Mouse (Mus musculus): ENCODE measurements at regions not wholly inside any gene's neighbourhood (a gene's known extent, or its start where the extent isn't known, plus 50 kb on each side); places are given as distances from the start of the nearest gene placed in this dataset.

DNA sequence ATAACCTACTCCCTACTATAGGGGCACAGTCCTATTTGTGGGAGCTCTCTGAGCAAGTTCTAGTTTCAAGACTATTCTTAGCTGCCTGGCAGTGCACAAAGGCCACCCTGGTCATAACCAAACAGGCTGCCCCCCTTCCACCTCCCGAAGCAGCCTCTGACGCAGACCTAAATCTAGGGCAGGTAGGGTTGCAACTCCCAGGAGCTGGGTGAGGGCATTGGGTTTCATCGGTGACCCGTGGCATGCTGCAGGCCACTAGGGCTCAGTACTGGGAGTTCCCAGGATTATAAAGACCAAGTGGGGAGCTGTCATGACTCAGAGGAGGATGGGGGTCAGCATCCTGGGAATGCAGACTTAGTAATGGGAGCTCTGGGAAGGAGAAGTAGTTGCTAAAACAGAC is 818.8 kb upstream of the Car8 start:
- TF ChIP-seq CTCF (IDR thresholded peaks at IDR 0.05; ENCODE audit: insufficient read depth, low read depth, low read length) (no peak), POLR2A (IDR thresholded peaks at IDR 0.05; ENCODE audit: insufficient read depth, low read depth, low read length) (no peak)
